Mouse (Mus musculus): Measurements from ENCODE around the gene Etfa.

Etfa gene

DNA sequence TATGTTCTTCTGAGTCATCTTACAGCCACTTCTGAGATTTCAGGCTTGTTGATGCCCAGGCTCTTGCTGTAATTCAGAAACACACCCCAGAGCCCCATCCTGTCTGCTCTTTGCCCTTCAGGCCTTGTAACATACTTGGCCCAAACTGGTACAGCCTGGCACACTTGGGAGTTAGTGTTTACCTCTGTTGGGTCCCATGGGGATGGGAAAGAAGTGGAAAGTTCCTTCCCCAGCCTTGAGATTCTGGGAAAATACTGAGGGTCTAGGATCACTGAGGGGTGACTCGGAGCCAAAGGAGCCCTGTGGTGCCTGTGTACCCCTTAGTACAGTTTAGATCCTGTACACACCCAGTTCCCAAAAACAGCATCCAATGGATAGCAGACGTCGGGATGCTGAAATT is 90.3 kb downstream of the Etfa start:
- DNase-seq = no peak

DNA sequence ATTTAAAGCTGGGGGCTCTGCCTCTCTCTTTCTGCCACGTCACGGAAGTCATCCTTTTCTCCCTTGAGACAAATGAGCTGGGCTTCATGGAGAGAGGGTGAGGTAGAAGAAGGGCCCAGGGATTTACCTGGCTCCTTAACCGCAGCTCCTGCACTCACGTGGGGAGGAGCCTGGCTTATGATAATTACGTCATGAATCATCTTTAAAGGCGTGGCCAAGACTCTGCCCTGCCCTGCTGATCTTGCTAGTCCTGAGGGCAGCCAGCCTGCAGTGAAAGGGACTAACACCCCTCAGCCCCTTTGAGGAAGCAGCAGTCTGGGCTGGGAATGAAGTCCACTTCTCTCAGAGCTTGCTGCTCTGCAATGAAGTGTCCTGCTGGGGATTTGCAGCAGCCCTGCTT is 100.9 kb downstream of the Etfa start:
- DNase-seq = no peak

DNA sequence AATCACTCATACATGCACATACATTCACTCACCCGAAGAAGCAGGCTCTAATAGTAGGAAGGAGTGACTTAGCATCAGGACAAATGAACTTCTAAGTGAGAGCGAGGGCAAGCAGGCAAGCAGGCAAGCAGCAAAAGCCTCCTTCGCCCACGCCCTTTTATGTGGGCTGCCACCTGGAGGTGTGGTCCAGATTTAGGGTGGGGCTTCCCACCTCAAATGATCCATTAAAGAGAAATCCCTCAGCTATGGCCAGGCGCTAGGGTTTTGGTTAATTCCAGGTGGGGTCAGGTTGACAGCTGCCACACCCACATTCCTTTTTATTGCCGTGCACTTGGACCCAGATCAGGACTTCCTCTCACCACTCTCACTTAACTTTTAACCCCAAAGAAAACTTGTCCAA is 101.6 kb downstream of the Etfa start:
- DNase-seq = no peak

DNA sequence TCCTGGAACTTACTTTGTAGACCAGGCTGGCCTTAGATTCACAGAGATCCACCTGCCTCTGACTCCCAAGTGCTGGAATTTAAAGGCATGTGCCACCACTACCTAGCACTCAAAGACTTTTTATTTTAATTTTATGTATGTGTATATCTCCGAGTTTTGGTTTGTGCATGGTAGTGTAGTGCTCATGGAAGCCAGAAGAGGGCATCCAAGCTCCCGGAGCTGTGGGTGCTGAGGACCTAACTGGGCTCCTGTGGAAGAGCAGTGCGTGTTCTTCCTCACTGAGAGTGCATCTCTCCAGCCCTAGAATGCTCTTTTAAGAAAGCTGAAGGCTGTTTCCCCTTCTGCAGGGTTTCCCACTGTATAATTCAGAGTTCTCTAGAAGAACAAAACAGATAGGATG is 102.2 kb downstream of the Etfa start:
- DNase-seq = no peak

DNA sequence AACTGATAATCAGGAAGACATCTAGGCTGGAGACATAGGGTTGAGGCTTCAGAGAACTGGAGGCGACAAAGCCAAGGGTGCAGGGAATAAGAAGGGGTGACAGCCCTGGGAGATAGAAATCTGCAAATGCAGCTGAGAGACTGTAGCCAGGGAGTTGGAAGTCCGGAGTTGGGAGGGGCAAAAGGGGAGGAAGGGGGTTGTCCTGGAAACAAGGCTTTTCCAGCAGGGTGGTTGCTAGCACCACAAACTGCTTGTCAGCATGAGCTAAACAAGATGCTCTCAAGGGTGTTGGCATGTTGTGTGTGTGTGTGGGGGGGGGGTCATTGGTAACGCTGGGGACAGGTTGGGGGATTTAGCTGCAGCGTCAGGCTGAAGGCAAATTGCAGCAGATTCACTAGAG is 103.2 kb downstream of the Etfa start:
- DNase-seq = no peak

DNA sequence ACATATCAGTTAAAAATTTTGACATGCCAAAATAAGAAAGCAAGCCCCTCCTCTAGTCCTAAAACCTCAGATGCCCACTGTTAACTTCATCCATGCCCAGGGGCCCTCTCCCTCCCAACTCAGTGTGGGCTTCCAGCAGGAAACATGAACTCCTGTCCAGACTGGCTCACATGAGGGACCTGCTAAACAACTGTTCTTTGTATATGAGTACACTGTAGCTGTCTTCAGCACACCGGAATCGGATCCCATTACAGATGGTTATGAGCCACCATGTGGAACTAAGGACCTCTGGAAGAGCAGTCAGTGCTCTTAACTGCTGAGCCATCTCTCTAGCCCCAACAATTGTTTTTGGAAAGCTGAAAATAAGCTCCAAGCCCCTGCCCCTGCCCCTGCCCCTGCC is 105.3 kb downstream of the Etfa start:
- no peak for DNase-seq

DNA sequence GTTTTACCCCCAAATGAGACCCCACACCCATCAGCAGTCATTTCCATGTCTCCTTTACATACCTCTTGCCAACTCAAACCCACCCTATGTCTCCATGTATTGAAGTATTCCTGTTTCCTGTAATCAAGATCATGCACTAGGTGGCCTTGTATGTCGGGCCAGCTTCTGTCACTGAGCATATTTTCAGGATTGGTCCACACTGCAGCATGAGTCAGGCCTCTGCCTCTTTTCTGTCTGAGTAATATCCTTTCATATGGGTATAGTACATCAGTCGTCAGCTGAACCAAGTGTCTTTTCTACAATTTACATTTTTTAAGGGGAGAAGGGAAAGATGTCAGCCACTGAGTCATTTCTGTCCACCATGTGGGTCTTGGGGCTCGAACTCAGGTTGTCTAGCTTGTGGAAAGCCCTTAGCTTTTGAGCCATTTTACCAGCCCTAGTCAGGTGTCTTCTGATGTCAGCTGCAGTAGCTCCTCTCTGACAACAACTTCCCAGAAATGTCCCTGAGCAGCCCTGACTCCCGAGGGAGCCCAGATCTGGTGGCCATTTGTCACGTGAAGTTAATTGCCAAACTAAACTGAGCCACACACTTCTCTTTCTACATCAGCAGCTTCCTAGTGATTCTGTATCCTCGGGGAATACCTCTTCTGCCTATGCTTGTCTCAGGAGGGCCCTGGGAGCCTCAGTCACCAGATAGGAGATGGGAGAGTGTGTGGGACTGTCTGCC is 106.9 kb downstream of the Etfa start:
- DNase-seq = no peak
